Mouse (Mus musculus) cerebellum, postnatal 4 days (tissue): ENCODE measurements at regions not wholly inside any gene's neighbourhood (a gene's known extent, or its start where the extent isn't known, plus 50 kb on each side); places are given as distances from the start of the nearest gene placed in this dataset.

Source experiments
- DNase-seq, 2 experiments: peaks; one replicate each; pipeline ENCODE4 v3.0.0; 2022; ENCODE audit warnings: low spot score in 2 of 2, mixed read lengths in 1 of 2

DNA sequence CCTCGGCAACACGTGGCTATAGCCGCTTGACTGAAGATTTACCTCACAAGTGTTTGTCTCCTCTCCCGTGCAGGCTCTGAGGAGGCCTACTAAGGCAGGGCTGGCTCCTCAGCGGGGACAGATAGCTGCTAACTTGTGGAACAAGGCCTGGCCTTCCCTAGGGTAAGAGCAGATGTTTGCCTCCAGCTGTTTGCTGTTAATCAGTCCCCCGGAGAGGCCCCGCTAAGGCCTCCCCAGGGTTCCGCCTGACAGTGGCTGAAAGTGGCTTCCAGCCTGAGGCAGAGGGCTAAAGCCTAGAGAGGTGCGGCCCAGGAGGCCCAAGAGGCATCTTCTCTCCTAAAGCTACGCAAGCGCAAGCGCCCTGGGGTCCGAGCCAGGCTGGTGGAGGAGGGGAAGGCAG, 52.1 kb upstream of the Dlx4 start:
- DNase-seq: no peak

DNA sequence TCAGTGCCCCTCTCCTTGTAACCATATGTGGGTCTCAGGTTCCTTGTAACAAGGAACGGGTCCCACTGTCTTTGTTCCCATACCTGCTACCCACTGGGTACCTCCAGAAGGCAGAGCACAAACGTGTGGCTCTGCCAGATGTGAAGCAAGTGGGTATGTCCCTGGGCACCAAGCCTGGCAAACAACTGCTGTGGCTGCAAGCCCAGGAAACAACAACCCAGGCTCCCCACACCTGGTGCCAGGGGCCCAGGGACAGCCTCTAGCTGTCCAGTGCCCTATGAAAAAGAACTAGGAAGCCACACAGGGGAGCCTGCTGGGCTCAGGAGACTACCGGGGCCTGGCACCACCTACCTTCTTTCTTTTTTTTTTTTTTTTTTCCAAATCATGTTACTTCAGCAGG, 54.9 kb upstream of the Dlx4 start:
- no peak for DNase-seq

DNA sequence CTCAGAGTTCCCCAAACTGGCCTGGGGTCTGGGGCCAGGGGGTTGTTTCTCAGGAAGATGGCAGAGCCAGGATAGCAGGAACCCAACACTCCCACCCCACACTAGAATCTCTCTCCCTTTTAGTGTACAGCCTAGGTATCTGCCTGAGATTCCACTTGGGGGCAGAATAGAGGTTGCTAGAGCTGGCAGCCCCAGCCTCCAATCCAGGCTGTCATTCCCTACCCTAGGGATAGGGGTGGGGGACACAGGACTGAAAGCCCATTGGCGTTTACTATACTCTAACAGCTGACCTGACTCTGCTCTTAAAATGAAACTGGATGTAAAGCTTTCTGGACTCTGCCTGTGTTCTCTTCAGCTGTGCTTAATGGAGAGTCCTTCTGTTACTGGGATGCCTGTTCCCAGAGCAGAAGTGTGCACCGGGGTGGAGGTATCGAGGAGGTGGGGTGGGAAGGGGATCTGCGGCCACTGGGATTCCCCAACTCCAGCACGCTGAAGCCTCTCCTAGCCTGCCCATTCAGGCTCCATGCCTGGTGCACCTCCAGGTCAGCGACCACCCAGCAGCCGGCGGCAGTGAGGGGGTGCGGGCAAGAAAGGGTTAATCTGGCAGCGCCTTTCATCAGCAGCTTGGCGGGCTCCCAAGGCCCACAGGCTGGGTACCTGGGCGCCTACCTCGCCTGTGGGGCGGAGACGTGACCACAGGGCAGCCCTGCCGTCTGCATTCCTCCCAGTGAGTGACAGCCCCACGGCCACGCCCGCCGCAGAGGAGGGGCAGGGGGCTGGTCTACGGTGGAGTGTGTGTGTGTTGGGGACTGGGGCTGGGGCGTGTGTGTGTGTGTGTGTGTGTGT, 50.9 kb upstream of the Tac4 start:
- DNase-seq: peak in 1 of 2 experiments; percentile 23

DNA sequence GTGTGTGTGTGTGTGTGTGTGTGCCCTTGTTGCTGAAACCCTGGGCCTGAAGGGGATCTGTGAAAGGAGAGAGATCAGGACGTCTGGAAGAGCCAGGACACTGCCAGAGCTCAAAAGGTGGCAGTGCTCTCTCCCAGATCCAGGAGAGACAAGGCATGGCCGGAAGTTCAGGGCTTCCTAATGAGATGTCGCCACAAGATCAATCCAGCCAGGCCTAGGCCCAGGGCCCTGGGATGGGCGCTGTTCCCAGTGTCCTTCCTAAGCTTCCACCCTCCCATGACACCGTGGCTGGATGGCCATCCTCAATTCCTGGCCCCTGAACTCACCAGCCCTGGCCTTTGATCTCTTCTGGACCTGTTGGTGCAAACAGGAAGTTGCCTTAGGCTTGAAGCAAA, 50.3 kb upstream of the Tac4 start:
- no peak for DNase-seq
